Mouse (Mus musculus): ENCODE data around the gene Eogt. TPM values are rescaled to one million over a fixed set of nuclear protein-coding genes. Genes with fewer than 3 reads are reported as not detected.
A peak's percentile ranks its signal among the peaks of the same experiment; 100 is the strongest.

Eogt gene
- polyA plus RNA-seq, 1 experiment from 2014 or later: 16.1 TPM

- Histone ChIP-seq H3K9ac (ENCODE audit: low read length) (no peak overlapping the region), H3K27ac (replicated peaks; ENCODE audit: low read depth, low read length) (no peak overlapping the region), H3K27me3 (ENCODE audit: control insufficient read depth, insufficient read depth, low read length) (no peaks in the 10 kb centered on the region), H3K4me3 (ENCODE audit: low read depth, low read length) (no peak overlapping the region), H3K9me3 (ENCODE audit: control insufficient read depth, low read length) (no peaks in the 10 kb centered on the region), H3K36me3 (ENCODE audit: control insufficient read depth, insufficient read depth, low read length) (no peaks in the 10 kb centered on the region), H3K4me1 (ENCODE audit: control insufficient read depth, insufficient read depth, low read length) (no peaks in the 10 kb centered on the region), H3K4me2 (ENCODE audit: low read depth, severe bottlenecking) (no peak overlapping the region)
- ATAC-seq (ENCODE audit: insufficient number of reproducible peaks, low FRiP score, low TSS enrichment, low read depth) (no peak), DNase-seq (ENCODE audit: low spot score) (no peak)
- WGBS: 6% methylated on average over 15 of the region's 15 CpGs
Observed at GRCm38 (mm10) chr6:97101958-97102702, 46.9 kb downstream of the Eogt start.

- no peaks in the 10 kb centered on the region for H3K36me3 ChIP-seq (ENCODE audit: control insufficient read depth, insufficient read depth, low read length)
- no peaks in the 10 kb centered on the region for H3K4me1 ChIP-seq (ENCODE audit: control insufficient read depth, insufficient read depth, low read length)
- WGBS: 13% methylated on average over 12 of the region's 12 CpGs
- DNase-seq (ENCODE audit: low spot score) (no peak), ATAC-seq (ENCODE audit: insufficient number of reproducible peaks, low FRiP score, low TSS enrichment, low read depth) (no peak)
- H3K4me2 ChIP-seq (ENCODE audit: low read depth, severe bottlenecking): no peak overlapping the region
- no peaks in the 10 kb centered on the region for H3K27me3 ChIP-seq (ENCODE audit: control insufficient read depth, insufficient read depth, low read length)
- H3K9ac ChIP-seq (ENCODE audit: low read length): no peak overlapping the region
- no peak overlapping the region for H3K4me3 ChIP-seq (ENCODE audit: low read depth, low read length)
- no peaks in the 10 kb centered on the region for H3K9me3 ChIP-seq (ENCODE audit: control insufficient read depth, low read length)
- no peak overlapping the region for H3K27ac ChIP-seq (replicated peaks; ENCODE audit: low read depth, low read length)
Observed at GRCm38 (mm10) chr6:97101190-97101957, 47.6 kb downstream of the Eogt start.

- H3K4me2 ChIP-seq (ENCODE audit: low read depth, severe bottlenecking): no peak overlapping the region
- no peaks in the 10 kb centered on the region for H3K4me1 ChIP-seq (ENCODE audit: control insufficient read depth, insufficient read depth, low read length)
- no peak overlapping the region for H3K4me3 ChIP-seq (ENCODE audit: low read depth, low read length)
- no peak overlapping the region for H3K9ac ChIP-seq (ENCODE audit: low read length)
- H3K36me3 ChIP-seq (ENCODE audit: control insufficient read depth, insufficient read depth, low read length): no peaks in the 10 kb centered on the region
- ATAC-seq (ENCODE audit: insufficient number of reproducible peaks, low FRiP score, low TSS enrichment, low read depth) (no peak), DNase-seq (ENCODE audit: low spot score) (no peak)
- no peaks in the 10 kb centered on the region for H3K27me3 ChIP-seq (ENCODE audit: control insufficient read depth, insufficient read depth, low read length)
- WGBS: 62% methylated on average over 2 of the region's 2 CpGs
- no peak overlapping the region for H3K27ac ChIP-seq (replicated peaks; ENCODE audit: low read depth, low read length)
- no peaks in the 10 kb centered on the region for H3K9me3 ChIP-seq (ENCODE audit: control insufficient read depth, low read length)
Observed at GRCm38 (mm10) chr6:97082336-97082735, 66.6 kb downstream of the Eogt start.

- no peaks in the 10 kb centered on the region for H3K36me3 ChIP-seq (ENCODE audit: control insufficient read depth, insufficient read depth, low read length)
- no peak for DNase-seq (ENCODE audit: low spot score)
- no peak overlapping the region for H3K4me3 ChIP-seq (ENCODE audit: low read depth, low read length)
- H3K4me2 ChIP-seq (ENCODE audit: low read depth, severe bottlenecking): no peak overlapping the region
- no peaks in the 10 kb centered on the region for H3K27me3 ChIP-seq (ENCODE audit: control insufficient read depth, insufficient read depth, low read length)
- WGBS: 44% methylated on average over 9 of the region's 9 CpGs
- no peaks in the 10 kb centered on the region for H3K4me1 ChIP-seq (ENCODE audit: control insufficient read depth, insufficient read depth, low read length)
- H3K9ac ChIP-seq (ENCODE audit: low read length): no peak overlapping the region
- no peaks in the 10 kb centered on the region for H3K9me3 ChIP-seq (ENCODE audit: control insufficient read depth, low read length)
- no peak overlapping the region for H3K27ac ChIP-seq (replicated peaks; ENCODE audit: low read depth, low read length)
- ATAC-seq (ENCODE audit: insufficient number of reproducible peaks, low FRiP score, low TSS enrichment, low read depth): no peak
Observed at GRCm38 (mm10) chr6:97080016-97080415, 69.0 kb downstream of the Eogt start.

- peak; percentile 75 for DNase-seq (ENCODE audit: low spot score)
- Histone ChIP-seq H3K27ac (replicated peaks; ENCODE audit: low read depth, low read length) (no peak within 1 kb of the TSS), H3K9ac (ENCODE audit: low read length) (no peak within 1 kb of the TSS), H3K4me1 (ENCODE audit: control insufficient read depth, insufficient read depth, low read length) (0 out of 2 replicates have a peak, but pooled peaks cover 6% of the 10 kb centered on the region), H3K4me3 (ENCODE audit: low read depth, low read length) (peak within 1 kb of the TSS; percentile 36), H3K9me3 (ENCODE audit: control insufficient read depth, low read length) (no peaks in the 10 kb centered on the region), H3K27me3 (ENCODE audit: control insufficient read depth, insufficient read depth, low read length) (peaks cover 17% of the 10 kb centered on the region), H3K36me3 (ENCODE audit: control insufficient read depth, insufficient read depth, low read length) (no peaks in the 10 kb centered on the region), H3K4me2 (ENCODE audit: low read depth, severe bottlenecking) (peak within 1 kb of the TSS; percentile 67)
- peak; percentile 88 for ATAC-seq (ENCODE audit: insufficient number of reproducible peaks, low FRiP score, low TSS enrichment, low read depth)
- WGBS: under 1% methylated on average over 30 of the region's 30 CpGs
Observed at GRCm38 (mm10) chr6:97060074-97060681, 88.8 kb downstream of the Eogt start, which contains the start of gene Fam19a4. Gene Fam19a4 (minus strand): TSS chr6:97060413.

Other genes with a start within 250 kb of the Eogt start
- 0.74 and 0.81 TPM in 2 replicates for gene Fam19a4, start 88.8 kb downstream of the Eogt start, polyA plus RNA-seq (2014; fragmentation: Nextera tagmentation; extraction: Ambion mirVana)
- gene Tmf1, start 29.9 kb upstream of the Eogt start, polyA plus RNA-seq (2014; fragmentation: Nextera tagmentation; extraction: Ambion mirVana): 30.1 and 31.1 TPM in 2 replicates
- gene Uba3, start 56.5 kb upstream of the Eogt start, polyA plus RNA-seq (2014; fragmentation: Nextera tagmentation; extraction: Ambion mirVana): 102 and 116 TPM in 2 replicates
- gene Arl6ip5, start 61.5 kb upstream of the Eogt start, polyA plus RNA-seq (2014; fragmentation: Nextera tagmentation; extraction: Ambion mirVana): 23.3 and 30.4 TPM in 2 replicates
- gene Lmod3, start 103.6 kb upstream of the Eogt start, polyA plus RNA-seq (2014; fragmentation: Nextera tagmentation; extraction: Ambion mirVana): 0.96 and 1.2 TPM in 2 replicates